Mouse (Mus musculus) CD4-positive, CD25-positive, alpha-beta regulatory T cell, adult 2 months (primary cell): ENCODE data around the gene Tnrc18.
A peak's percentile ranks its signal among the peaks of the same experiment; 100 is the strongest.

Experiments
- DNase-seq: peaks from one replicate; pipeline ENCODE4 v3.0.0-alpha.2; 2012; ENCODE audit warnings: low read depth, low spot score

The Tnrc18 gene

GRCm38 (mm10) chr5:142776080-142776479 lies 41.4 kb downstream of the Tnrc18 start:
- DNase-seq: no peak

- no peak for DNase-seq
Observed at GRCm38 (mm10) chr5:142774771-142775170, 42.7 kb downstream of the Tnrc18 start.

GRCm38 (mm10) chr5:142771964-142772363 lies 45.5 kb downstream of the Tnrc18 start:
- no peak for DNase-seq

GRCm38 (mm10) chr5:142771034-142771433 lies 46.4 kb downstream of the Tnrc18 start:
- no peak for DNase-seq

- DNase-seq: no peak
Observed at GRCm38 (mm10) chr5:142769641-142770040, 47.8 kb downstream of the Tnrc18 start.

GRCm38 (mm10) chr5:142768352-142769267 lies 48.9 kb downstream of the Tnrc18 start:
- DNase-seq: no peak

GRCm38 (mm10) chr5:142767937-142768336 lies 49.5 kb downstream of the Tnrc18 start:
- peak; percentile 75 for DNase-seq

GRCm38 (mm10) chr5:142766708-142767107 lies 50.8 kb downstream of the Tnrc18 start:
- no peak for DNase-seq

GRCm38 (mm10) chr5:142764889-142765288 lies 52.6 kb downstream of the Tnrc18 start:
- no peak for DNase-seq

- DNase-seq: no peak
Observed at GRCm38 (mm10) chr5:142764306-142764705, 53.2 kb downstream of the Tnrc18 start.

- DNase-seq: no peak
Observed at GRCm38 (mm10) chr5:142762082-142762807, 55.2 kb downstream of the Tnrc18 start.

- DNase-seq: no peak
Observed at GRCm38 (mm10) chr5:142761326-142761983, 56.0 kb downstream of the Tnrc18 start.

GRCm38 (mm10) chr5:142759786-142760185 lies 57.7 kb downstream of the Tnrc18 start:
- no peak for DNase-seq

GRCm38 (mm10) chr5:142752241-142752640 lies 65.2 kb downstream of the Tnrc18 start:
- DNase-seq: no peak

- no peak for DNase-seq
Observed at GRCm38 (mm10) chr5:142750173-142750572, 67.3 kb downstream of the Tnrc18 start.

- no peak for DNase-seq
Observed at GRCm38 (mm10) chr5:142747026-142747629, 70.3 kb downstream of the Tnrc18 start.

- DNase-seq: no peak
Observed at GRCm38 (mm10) chr5:142739941-142740340, 77.5 kb downstream of the Tnrc18 start.

GRCm38 (mm10) chr5:142731916-142732315 lies 85.5 kb downstream of the Tnrc18 start:
- DNase-seq: no peak

- DNase-seq: no peak
Observed at GRCm38 (mm10) chr5:142730295-142730694, 87.2 kb downstream of the Tnrc18 start.

- DNase-seq: no peak
Observed at GRCm38 (mm10) chr5:142728301-142728700, 89.2 kb downstream of the Tnrc18 start.

GRCm38 (mm10) chr5:142726748-142727147 lies 90.7 kb downstream of the Tnrc18 start:
- DNase-seq: no peak

GRCm38 (mm10) chr5:142724265-142724664 lies 93.2 kb downstream of the Tnrc18 start:
- DNase-seq: no peak
